Mouse (Mus musculus): ENCODE results near the gene Rgs3. TPM values are rescaled to one million over a fixed set of nuclear protein-coding genes. Genes with fewer than 3 reads are reported as not detected.

Gene Rgs3
- polyA plus RNA-seq, 1 experiment from 2014 or later, result 62.0 TPM

GRCm38 (mm10) chr4:62609333-62609732 lies 49.7 kb downstream of the Rgs3 start:
- 89% methylated on average over 4 of the region's 4 CpGs for WGBS

DNA sequence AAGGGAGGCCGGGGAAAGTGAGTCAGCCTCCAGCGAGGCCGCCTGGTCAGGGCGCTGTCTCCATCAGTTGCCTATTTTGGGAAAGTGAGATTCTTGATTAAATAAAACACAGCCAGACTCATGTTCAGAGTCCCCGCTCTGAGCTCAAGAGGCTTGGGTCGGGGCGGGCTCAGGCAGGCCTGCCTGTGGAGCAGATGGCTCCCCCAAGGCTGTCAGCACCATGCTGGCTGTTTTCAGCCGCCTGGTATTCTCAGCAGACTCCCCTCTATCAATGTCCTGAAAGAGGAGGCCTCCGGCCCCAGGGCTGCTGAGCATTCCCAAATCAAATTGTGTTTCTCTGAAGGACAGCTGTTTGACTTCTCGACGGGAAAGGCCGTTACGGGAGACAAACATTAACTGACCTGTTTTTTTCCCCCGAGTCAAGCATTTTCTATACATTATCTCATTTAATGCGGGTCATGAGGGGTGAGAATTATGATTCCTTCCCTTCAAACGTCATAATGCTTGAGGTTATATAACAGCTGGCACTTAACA lies 50.6 kb downstream of the Rgs3 start:
- Histone ChIP-seq H3K9ac (replicated peaks; ENCODE audit: low read length) (no peak overlapping the region), H3K4me2 (replicated peaks; ENCODE audit: low read depth, low read length) (no peak overlapping the region), H3K9me3 (ENCODE audit: low read length) (no peaks in the 10 kb centered on the region), H3K27ac (ENCODE audit: low read length) (no peak overlapping the region), H3K27me3 (ENCODE audit: insufficient read depth, low read length) (no peaks in the 10 kb centered on the region), H3K36me3 (ENCODE audit: insufficient read depth, low read length) (no peaks in the 10 kb centered on the region), H3K4me3 (ENCODE audit: low read length) (no peak overlapping the region), H3K4me1 (ENCODE audit: insufficient read depth, low read length) (peaks cover 32% of the 10 kb centered on the region)
- 63% methylated on average over 16 of the region's 16 CpGs for WGBS
- no peak for ATAC-seq (ENCODE audit: low FRiP score, low TSS enrichment)

More at GRCm38 (mm10) chr4:62609333-62609732, 49.7 kb downstream of the Rgs3 start:
- Histone ChIP-seq H3K27me3 (ENCODE audit: insufficient read depth, low read length) (no peaks in the 10 kb centered on the region), H3K27ac (ENCODE audit: low read length) (no peak overlapping the region), H3K4me3 (ENCODE audit: low read length) (no peak overlapping the region), H3K4me2 (replicated peaks; ENCODE audit: low read depth, low read length) (no peak overlapping the region), H3K4me1 (ENCODE audit: insufficient read depth, low read length) (peaks cover 33% of the 10 kb centered on the region), H3K9me3 (ENCODE audit: low read length) (no peaks in the 10 kb centered on the region), H3K36me3 (ENCODE audit: insufficient read depth, low read length) (no peaks in the 10 kb centered on the region), H3K9ac (replicated peaks; ENCODE audit: low read length) (no peak overlapping the region)
- ATAC-seq (ENCODE audit: low FRiP score, low TSS enrichment), result no peak

DNA sequence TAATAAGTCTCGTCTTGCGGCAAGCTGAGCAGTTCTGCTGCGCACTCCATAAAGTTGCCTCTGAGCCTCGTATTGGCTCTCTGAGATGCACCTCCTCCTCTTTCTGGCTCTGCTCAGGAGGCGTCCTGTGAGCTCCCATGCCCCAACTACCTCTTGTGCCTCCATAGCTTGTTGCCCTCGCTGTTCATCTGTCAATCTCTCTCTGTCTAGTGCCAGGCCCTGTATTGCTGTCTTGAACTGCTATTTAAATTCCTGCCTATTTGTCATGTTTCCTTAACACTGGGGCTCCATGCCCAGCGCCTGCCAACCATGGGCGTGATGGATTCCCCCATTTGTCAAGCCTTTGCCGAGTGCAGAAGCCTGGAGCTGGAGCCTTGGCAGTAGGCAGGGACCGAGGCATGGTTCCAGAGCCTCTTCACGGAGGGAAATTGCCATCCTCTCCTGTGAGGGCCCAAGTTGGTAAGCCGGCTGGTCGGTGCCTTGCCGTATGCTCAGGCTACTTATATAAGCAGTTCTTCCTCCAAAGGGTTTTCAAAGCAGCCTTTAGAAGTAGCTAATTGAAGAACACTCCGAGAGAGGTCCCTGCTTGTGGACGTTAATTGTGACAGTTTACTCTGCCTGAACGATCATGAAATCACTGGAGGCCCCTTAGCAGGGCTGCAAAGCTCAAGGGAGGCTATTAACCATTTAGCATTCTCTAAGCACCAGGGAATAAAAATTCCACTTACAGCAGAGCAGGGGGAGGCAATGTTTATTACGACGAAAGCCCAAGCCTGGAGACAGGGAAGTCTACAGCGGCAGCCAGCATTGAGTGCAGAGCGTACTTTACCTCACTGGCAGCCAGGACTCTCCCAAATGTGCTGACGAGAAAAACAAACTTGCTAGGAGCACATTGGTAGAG lies 53.2 kb downstream of the Rgs3 start:
- Histone ChIP-seq H3K4me2 (replicated peaks; ENCODE audit: low read depth, low read length) (peak overlapping the region; percentile 0; the same call in 1 of the 2 replicates), H3K4me1 (ENCODE audit: insufficient read depth, low read length) (peaks cover 17% of the 10 kb centered on the region), H3K9ac (replicated peaks; ENCODE audit: low read length) (peak overlapping the region; percentile 24; the same call in 1 of the 2 replicates), H3K27ac (ENCODE audit: low read length) (no peak overlapping the region), H3K27me3 (ENCODE audit: insufficient read depth, low read length) (no peaks in the 10 kb centered on the region), H3K4me3 (ENCODE audit: low read length) (no peak overlapping the region), H3K9me3 (ENCODE audit: low read length) (no peaks in the 10 kb centered on the region), H3K36me3 (ENCODE audit: insufficient read depth, low read length) (no peaks in the 10 kb centered on the region)
- ATAC-seq (ENCODE audit: low FRiP score, low TSS enrichment), result peak; percentile 57
- 25% methylated on average over 22 of the region's 22 CpGs for WGBS

GRCm38 (mm10) chr4:62613646-62614365 lies 54.2 kb downstream of the Rgs3 start:
- Histone ChIP-seq H3K4me2 (replicated peaks; ENCODE audit: low read depth, low read length) (0 out of 2 replicates have a peak overlapping the region, but pooled peaks have one; percentile 0), H3K4me3 (ENCODE audit: low read length) (no peak overlapping the region), H3K9ac (replicated peaks; ENCODE audit: low read length) (no peak overlapping the region), H3K9me3 (ENCODE audit: low read length) (no peaks in the 10 kb centered on the region), H3K27ac (ENCODE audit: low read length) (no peak overlapping the region), H3K4me1 (ENCODE audit: insufficient read depth, low read length) (peaks cover 19% of the 10 kb centered on the region), H3K36me3 (ENCODE audit: insufficient read depth, low read length) (no peaks in the 10 kb centered on the region), H3K27me3 (ENCODE audit: insufficient read depth, low read length) (no peaks in the 10 kb centered on the region)
- ATAC-seq (ENCODE audit: low FRiP score, low TSS enrichment), result no peak
- 53% methylated on average over 13 of the region's 13 CpGs for WGBS

GRCm38 (mm10) chr4:62617856-62618440 lies 58.3 kb downstream of the Rgs3 start:
- H3K4me1 ChIP-seq (ENCODE audit: insufficient read depth, low read length), result peaks cover 34% of the 10 kb centered on the region
- no peaks in the 10 kb centered on the region for H3K36me3 ChIP-seq (ENCODE audit: insufficient read depth, low read length)
- WGBS, result 68% methylated on average over 9 of the region's 9 CpGs
- no peak overlapping the region for H3K9ac ChIP-seq (replicated peaks; ENCODE audit: low read length)
- H3K27ac ChIP-seq (ENCODE audit: low read length), result no peak overlapping the region
- H3K27me3 ChIP-seq (ENCODE audit: insufficient read depth, low read length), result no peaks in the 10 kb centered on the region
- no peak overlapping the region for H3K4me3 ChIP-seq (ENCODE audit: low read length)
- no peak overlapping the region for H3K4me2 ChIP-seq (replicated peaks; ENCODE audit: low read depth, low read length)
- no peak for ATAC-seq (ENCODE audit: low FRiP score, low TSS enrichment)
- no peaks in the 10 kb centered on the region for H3K9me3 ChIP-seq (ENCODE audit: low read length)

- peak overlapping the region; percentile 36 for H3K4me3 ChIP-seq (ENCODE audit: low read length)
- H3K36me3 ChIP-seq (ENCODE audit: insufficient read depth, low read length), result no peaks in the 10 kb centered on the region
- peak; percentile 75 for ATAC-seq (ENCODE audit: low FRiP score, low TSS enrichment)
- no peaks in the 10 kb centered on the region for H3K27me3 ChIP-seq (ENCODE audit: insufficient read depth, low read length)
- H3K4me1 ChIP-seq (ENCODE audit: insufficient read depth, low read length), result peaks cover 32% of the 10 kb centered on the region
- H3K4me2 ChIP-seq (replicated peaks; ENCODE audit: low read depth, low read length), result no peak overlapping the region
- WGBS, result 41% methylated on average over 16 of the region's 16 CpGs
- H3K9me3 ChIP-seq (ENCODE audit: low read length), result no peaks in the 10 kb centered on the region
- H3K9ac ChIP-seq (replicated peaks; ENCODE audit: low read length), result peak overlapping the region; percentile 37; the same call in 1 of the 2 replicates
- H3K27ac ChIP-seq (ENCODE audit: low read length), result peak overlapping the region; percentile 77
Observed at GRCm38 (mm10) chr4:62619232-62619964, 59.8 kb downstream of the Rgs3 start.

GRCm38 (mm10) chr4:62619965-62620244 lies 60.3 kb downstream of the Rgs3 start:
- ATAC-seq (ENCODE audit: low FRiP score, low TSS enrichment), result no peak
- H3K27me3 ChIP-seq (ENCODE audit: insufficient read depth, low read length), result no peaks in the 10 kb centered on the region
- H3K36me3 ChIP-seq (ENCODE audit: insufficient read depth, low read length), result no peaks in the 10 kb centered on the region
- H3K4me3 ChIP-seq (ENCODE audit: low read length), result peak overlapping the region; percentile 36
- H3K4me1 ChIP-seq (ENCODE audit: insufficient read depth, low read length), result peaks cover 36% of the 10 kb centered on the region
- peak overlapping the region; percentile 5; the same call in 1 of the 2 replicates for H3K27ac ChIP-seq (ENCODE audit: low read length)
- 72% methylated on average over 3 of the region's 3 CpGs for WGBS
- H3K9ac ChIP-seq (replicated peaks; ENCODE audit: low read length), result peak overlapping the region; percentile 37; the same call in 1 of the 2 replicates
- H3K9me3 ChIP-seq (ENCODE audit: low read length), result no peaks in the 10 kb centered on the region
- H3K4me2 ChIP-seq (replicated peaks; ENCODE audit: low read depth, low read length), result no peak overlapping the region

- WGBS, result 61% methylated on average over 9 of the region's 9 CpGs
- Histone ChIP-seq H3K27me3 (ENCODE audit: insufficient read depth, low read length) (no peaks in the 10 kb centered on the region), H3K9ac (replicated peaks; ENCODE audit: low read length) (peak overlapping the region; percentile 45), H3K9me3 (ENCODE audit: low read length) (no peaks in the 10 kb centered on the region), H3K36me3 (ENCODE audit: insufficient read depth, low read length) (no peaks in the 10 kb centered on the region), H3K27ac (ENCODE audit: low read length) (peak overlapping the region; percentile 87; the same call in 1 of the 2 replicates), H3K4me3 (ENCODE audit: low read length) (peak overlapping the region; percentile 32), H3K4me1 (ENCODE audit: insufficient read depth, low read length) (peaks cover 48% of the 10 kb centered on the region), H3K4me2 (replicated peaks; ENCODE audit: low read depth, low read length) (peak overlapping the region; percentile 35)
- no peak for ATAC-seq (ENCODE audit: low FRiP score, low TSS enrichment)
Observed at GRCm38 (mm10) chr4:62621151-62621550, 61.5 kb downstream of the Rgs3 start.
